Mouse (Mus musculus) kidney, postnatal 0 days (tissue): ENCODE data around the gene Brpf3. TPM values are rescaled to one million over a fixed set of nuclear protein-coding genes. Genes with fewer than 3 reads are reported as not detected.

ENCODE experiments used
- ATAC-seq: fragments of 200-750 bp; cut with Nextera tagmentation; replicated peaks from 2 replicates; pipeline ENCODE4 v1.8.0; 2017; ENCODE audit warnings: low read depth, moderate number of reproducible peaks, moderate TSS enrichment, moderate library complexity; ENCODE audit not compliant: low FRiP score
- DNase-seq: peaks from one replicate; pipeline ENCODE4 v3.0.0-alpha.2; 2016; ENCODE audit warnings: low spot score
- H3K27ac ChIP-seq: fragments of 300-500 bp; sonication (generic); 2 replicates; pipeline ENCODE4 v1.5.1; 2014; ENCODE audit warnings: mild to moderate bottlenecking
- H3K27me3 ChIP-seq: fragments of 300-500 bp; sonication (generic); 2 replicates; pipeline ENCODE4 v1.6.1; 2014; ENCODE audit warnings: low read length, mixed read lengths; ENCODE audit not compliant: insufficient read depth
- H3K36me3 ChIP-seq: fragments of 300-500 bp; sonication (generic); 2 replicates; pipeline ENCODE4 v1.6.1; 2014; ENCODE audit warnings: low read length, mixed read lengths; ENCODE audit not compliant: insufficient read depth
- H3K4me1 ChIP-seq: fragments of 300-500 bp; sonication (generic); replicated peaks from 2 replicates; pipeline ENCODE4 v1.6.1; 2014; ENCODE audit warnings: antibody characterized with exemption, low read length, mixed read lengths; ENCODE audit not compliant: insufficient read depth
- H3K4me2 ChIP-seq: fragments of 300-500 bp; sonication (generic); 2 replicates; pipeline ENCODE4 v1.6.1; 2014; ENCODE audit warnings: mild to moderate bottlenecking, low read length, moderate library complexity, mixed read lengths
- H3K4me3 ChIP-seq: fragments of 300-500 bp; sonication (generic); replicated peaks from 2 replicates; pipeline ENCODE4 v1.5.1; 2014; ENCODE audit warnings: low read depth, low read length
- H3K9ac ChIP-seq: fragments of 300-500 bp; sonication (generic); 2 replicates; pipeline ENCODE4 v1.6.1; 2014; ENCODE audit warnings: low read depth, low read length
- H3K9me3 ChIP-seq: fragments of 300-500 bp; sonication (generic); replicated peaks from 2 replicates; pipeline ENCODE4 v1.6.1; 2016; ENCODE audit warnings: low read length, inconsistent platforms, mixed read lengths
- CTCF ChIP-seq: IDR thresholded peaks from 2 replicates; pipeline ENCODE4 v1.5.1; 2016; ENCODE audit warnings: antibody characterized with exemption, low read depth, mild to moderate bottlenecking, moderate library complexity
- WGBS: fragments of 180-500 bp; shearing (Covaris S2); extraction: QIAGEN DNeasy Blood & Tissue Kit; methylation state at CpG from one replicate; pipeline ENCODE4 v1.1.7; 2014; 5-methylcytosine and 5-hydroxymethylcytosine counted together
- polyA plus RNA-seq: library from polyadenylated mRNA; unstranded; fragments of >200 nt; fragmentation: Nextera tagmentation; extraction: Ambion mirVana; gene quantifications from 2 replicates; pipeline ENCODE4 v1.2.1, GENCODE M21; 2015

Gene Brpf3
- polyA plus RNA-seq, 1 experiment from 2014 or later, result 8.3 TPM

- no peak overlapping the region for H3K9ac ChIP-seq
- TF ChIP-seq CTCF, result no peak
- WGBS, result 44% methylated on average over 8 of the region's 8 CpGs
- H3K36me3 ChIP-seq, result no peaks in the 10 kb centered on the region
- no peak for ATAC-seq
- no peak overlapping the region for H3K4me3 ChIP-seq
- no peaks in the 10 kb centered on the region for H3K9me3 ChIP-seq
- H3K4me2 ChIP-seq, result no peak overlapping the region
- no peak overlapping the region for H3K27ac ChIP-seq
- DNase-seq, result peak; percentile 54
- H3K27me3 ChIP-seq, result no peaks in the 10 kb centered on the region
- H3K4me1 ChIP-seq, result no peaks in the 10 kb centered on the region
Measured at GRCm38 (mm10) chr17:28875316-28875715, 74.4 kb downstream of the Brpf3 start.

GRCm38 (mm10) chr17:28876331-28876730, 75.4 kb downstream of the Brpf3 start:
- no peak for TF ChIP-seq CTCF
- ATAC-seq, result no peak
- Histone ChIP-seq H3K27ac (no peak overlapping the region), H3K27me3 (no peaks in the 10 kb centered on the region), H3K9ac (no peak overlapping the region), H3K4me2 (no peak overlapping the region; the same call in 1 of the 2 replicates), H3K4me1 (no peaks in the 10 kb centered on the region), H3K4me3 (no peak overlapping the region), H3K9me3 (no peaks in the 10 kb centered on the region), H3K36me3 (no peaks in the 10 kb centered on the region)
- WGBS, result 51% methylated on average over 5 of the region's 5 CpGs
- no peak for DNase-seq

- no peaks in the 10 kb centered on the region for H3K27me3 ChIP-seq
- peak; percentile 63 for TF ChIP-seq CTCF
- WGBS, result 17% methylated on average over 19 of the region's 19 CpGs
- DNase-seq (peak; percentile 52), ATAC-seq (no peak)
- H3K9me3 ChIP-seq, result no peaks in the 10 kb centered on the region
- H3K36me3 ChIP-seq, result no peaks in the 10 kb centered on the region
- H3K4me2 ChIP-seq, result peak overlapping the region; percentile 30; the same call in 1 of the 2 replicates
- no peak overlapping the region for H3K4me3 ChIP-seq
- no peaks in the 10 kb centered on the region for H3K4me1 ChIP-seq
- no peak overlapping the region for H3K9ac ChIP-seq
- no peak overlapping the region for H3K27ac ChIP-seq
Measured at GRCm38 (mm10) chr17:28876821-28877220, 75.9 kb downstream of the Brpf3 start.

GRCm38 (mm10) chr17:28879931-28880391, 79.1 kb downstream of the Brpf3 start:
- Histone ChIP-seq H3K4me3 (no peak overlapping the region), H3K4me1 (no peaks in the 10 kb centered on the region), H3K4me2 (peak overlapping the region; percentile 26; the same call in 1 of the 2 replicates), H3K36me3 (no peaks in the 10 kb centered on the region), H3K27me3 (no peaks in the 10 kb centered on the region), H3K27ac (no peak overlapping the region), H3K9ac (no peak overlapping the region), H3K9me3 (no peaks in the 10 kb centered on the region)
- DNase-seq (peak; percentile 81), ATAC-seq (no peak)
- TF ChIP-seq CTCF, result peak; percentile 93
- WGBS, result 7% methylated on average over 18 of the region's 18 CpGs

GRCm38 (mm10) chr17:28882316-28882715, 81.4 kb downstream of the Brpf3 start:
- Histone ChIP-seq H3K9me3 (no peaks in the 10 kb centered on the region), H3K4me1 (no peaks in the 10 kb centered on the region), H3K27me3 (no peaks in the 10 kb centered on the region), H3K27ac (no peak overlapping the region), H3K4me2 (no peak overlapping the region), H3K4me3 (no peak overlapping the region), H3K36me3 (no peaks in the 10 kb centered on the region), H3K9ac (no peak overlapping the region)
- WGBS, result 3% methylated on average over 12 of the region's 12 CpGs
- DNase-seq (peak; percentile 72), ATAC-seq (no peak)
- TF ChIP-seq CTCF, result no peak

- no peak overlapping the region for H3K4me3 ChIP-seq
- no peaks in the 10 kb centered on the region for H3K4me1 ChIP-seq
- 59% methylated on average over 8 of the region's 8 CpGs for WGBS
- no peaks in the 10 kb centered on the region for H3K36me3 ChIP-seq
- TF ChIP-seq CTCF, result peak; percentile 24; the same call in 1 of the 2 replicates
- no peaks in the 10 kb centered on the region for H3K9me3 ChIP-seq
- no peak overlapping the region for H3K4me2 ChIP-seq
- no peak for DNase-seq
- no peaks in the 10 kb centered on the region for H3K27me3 ChIP-seq
- no peak overlapping the region for H3K9ac ChIP-seq
- ATAC-seq, result no peak
- H3K27ac ChIP-seq, result no peak overlapping the region
Measured at GRCm38 (mm10) chr17:28882810-28883209, 81.9 kb downstream of the Brpf3 start.

GRCm38 (mm10) chr17:28883941-28884516, 83.1 kb downstream of the Brpf3 start:
- no peaks in the 10 kb centered on the region for H3K27me3 ChIP-seq
- TF ChIP-seq CTCF, result no peak
- H3K4me3 ChIP-seq, result no peak overlapping the region
- 68% methylated on average over 10 of the region's 10 CpGs for WGBS
- no peaks in the 10 kb centered on the region for H3K4me1 ChIP-seq
- H3K27ac ChIP-seq, result no peak overlapping the region
- no peak overlapping the region for H3K9ac ChIP-seq
- DNase-seq, result no peak
- ATAC-seq, result no peak
- H3K4me2 ChIP-seq, result no peak overlapping the region
- H3K9me3 ChIP-seq, result no peaks in the 10 kb centered on the region
- no peaks in the 10 kb centered on the region for H3K36me3 ChIP-seq
